Mouse (Mus musculus): ENCODE data around the gene Asb5. TPM values are rescaled to one million over a fixed set of nuclear protein-coding genes. Genes with fewer than 3 reads are reported as not detected.
"Not testable (repeated sequence)": the region's sequence is repeated elsewhere in the genome, so short reads cannot be mapped to it uniquely, and the experiment has no call there.

Asb5 gene
- total and polyA plus RNA-seq, 2 experiments from 2014 or later: 11.9 to 13.0 TPM

DNA sequence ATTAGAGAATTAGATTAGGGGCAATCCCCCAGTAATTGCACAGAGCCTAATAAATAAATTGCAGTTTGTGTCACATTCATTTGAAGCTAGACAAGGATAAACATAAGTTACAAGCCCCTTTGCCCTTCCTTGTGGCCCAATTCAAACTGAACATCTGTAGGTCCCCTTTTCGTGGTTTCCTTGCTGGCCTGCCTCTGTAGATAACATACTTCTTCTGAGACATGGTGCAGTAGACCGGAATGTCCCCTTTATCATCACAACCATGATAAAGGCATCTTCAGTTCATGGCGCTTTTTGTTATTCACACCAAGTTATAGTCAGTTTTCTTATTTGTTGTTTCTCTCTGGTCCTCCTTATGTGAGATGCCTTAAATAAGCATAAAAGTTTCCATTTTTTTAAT is 17.6 kb upstream of the Asb5 start:
- peaks cover 4% of the 10 kb centered on the region; the same call in 1 of the 2 replicates for H3K36me3 ChIP-seq (ENCODE audit: insufficient read depth, low read length)

DNA sequence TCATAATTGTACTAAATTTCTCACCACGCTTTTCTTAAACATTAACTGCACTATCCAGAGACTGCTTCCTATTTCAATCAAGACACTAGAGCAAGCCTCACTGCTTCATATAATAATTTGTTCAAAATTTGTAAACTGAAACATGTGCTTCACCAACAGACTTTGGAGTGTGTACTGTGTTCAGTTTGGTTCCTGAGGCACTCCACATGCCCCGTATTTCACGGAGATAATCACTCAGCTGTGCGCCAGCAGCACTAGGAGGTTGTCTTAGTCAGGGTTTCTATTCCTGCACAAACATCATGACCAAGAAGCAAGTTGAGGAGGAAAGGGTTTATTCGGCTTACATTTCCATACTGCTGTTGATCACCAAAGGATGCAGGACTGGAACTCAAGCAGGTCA is 17.2 kb upstream of the Asb5 start:
- WGBS: 87% methylated on average over 5 of the region's 5 CpGs
- not testable (repeated sequence) for H3K4me1 ChIP-seq (ENCODE audit: insufficient read depth, low read length); ATAC-seq

More for the DNA sequence above, 17.6 kb upstream of the Asb5 start:
- ATAC-seq: no peak
- WGBS: 90% methylated on average over 3 of the region's 3 CpGs
- DNase-seq (ENCODE audit: low spot score): no peak
- Histone ChIP-seq H3K4me1 (ENCODE audit: insufficient read depth, low read length) (no peaks in the 10 kb centered on the region), H3K4me2 (ENCODE audit: low read depth, low read length) (no peak overlapping the region), H3K4me3 (ENCODE audit: low read length) (no peak overlapping the region), H3K9ac (replicated peaks; ENCODE audit: low read length) (no peak overlapping the region), H3K27me3 (ENCODE audit: insufficient read depth, low read length) (no peaks in the 10 kb centered on the region), H3K9me3 (ENCODE audit: low read length) (no peaks in the 10 kb centered on the region), H3K27ac (no peak overlapping the region)
- no peak for TF ChIP-seq CTCF (IDR thresholded peaks at IDR 0.05; ENCODE audit: low read depth)

DNA sequence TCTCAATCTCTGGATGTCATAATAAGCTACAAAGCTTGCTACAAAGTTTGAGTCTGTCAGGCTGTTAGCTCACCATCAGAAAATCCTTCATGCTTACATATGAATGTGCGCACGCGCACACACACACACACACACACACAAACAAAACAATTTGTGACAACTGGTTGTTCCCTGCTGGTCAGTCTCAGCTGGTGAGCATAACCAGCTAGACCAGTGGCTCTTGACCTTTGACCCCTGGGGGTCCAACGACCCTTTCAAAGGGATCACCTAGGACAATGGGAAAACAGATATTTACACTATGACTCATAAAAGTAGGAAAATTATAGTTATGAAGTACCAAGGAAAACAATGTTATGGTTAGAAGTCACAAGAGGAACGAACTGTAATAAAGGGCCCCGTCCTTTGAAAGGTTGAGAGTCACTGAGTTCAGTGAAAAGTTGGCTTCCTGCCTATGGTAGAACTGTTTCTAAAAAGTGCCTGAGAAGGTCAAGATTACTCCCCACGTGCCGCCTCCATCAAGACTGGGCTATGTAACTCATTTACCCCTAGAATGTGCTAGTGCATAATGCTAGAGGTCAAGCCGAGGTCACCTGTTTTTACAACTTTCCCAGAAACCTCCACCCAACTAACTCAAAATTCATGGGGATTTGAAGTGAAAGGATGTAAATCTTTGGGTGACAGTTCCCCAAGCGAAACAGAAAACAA is 10.5 kb upstream of the Asb5 start:
- Histone ChIP-seq H3K4me1 (ENCODE audit: insufficient read depth, low read length) (no peaks in the 10 kb centered on the region), H3K9ac (replicated peaks; ENCODE audit: low read length) (no peak overlapping the region), H3K27ac (no peak overlapping the region), H3K36me3 (ENCODE audit: insufficient read depth, low read length) (peaks cover 11% of the 10 kb centered on the region), H3K27me3 (ENCODE audit: insufficient read depth, low read length) (no peaks in the 10 kb centered on the region), H3K4me3 (ENCODE audit: low read length) (no peak overlapping the region), H3K4me2 (ENCODE audit: low read depth, low read length) (no peak overlapping the region), H3K9me3 (ENCODE audit: low read length) (no peaks in the 10 kb centered on the region)
- DNase-seq (ENCODE audit: low spot score): no peak
- TF ChIP-seq CTCF (IDR thresholded peaks at IDR 0.05; ENCODE audit: low read depth): no peak
- ATAC-seq: no peak
- WGBS: 78% methylated on average over 10 of the region's 10 CpGs

More for the DNA sequence above, 17.2 kb upstream of the Asb5 start:
- H3K4me3 ChIP-seq (ENCODE audit: low read length); H3K9me3 ChIP-seq (ENCODE audit: low read length); H3K27ac ChIP-seq; DNase-seq (ENCODE audit: low spot score); H3K36me3 ChIP-seq (ENCODE audit: insufficient read depth, low read length); H3K27me3 ChIP-seq (ENCODE audit: insufficient read depth, low read length); H3K4me2 ChIP-seq (ENCODE audit: low read depth, low read length); H3K9ac ChIP-seq (replicated peaks; ENCODE audit: low read length): not testable (repeated sequence)

DNA sequence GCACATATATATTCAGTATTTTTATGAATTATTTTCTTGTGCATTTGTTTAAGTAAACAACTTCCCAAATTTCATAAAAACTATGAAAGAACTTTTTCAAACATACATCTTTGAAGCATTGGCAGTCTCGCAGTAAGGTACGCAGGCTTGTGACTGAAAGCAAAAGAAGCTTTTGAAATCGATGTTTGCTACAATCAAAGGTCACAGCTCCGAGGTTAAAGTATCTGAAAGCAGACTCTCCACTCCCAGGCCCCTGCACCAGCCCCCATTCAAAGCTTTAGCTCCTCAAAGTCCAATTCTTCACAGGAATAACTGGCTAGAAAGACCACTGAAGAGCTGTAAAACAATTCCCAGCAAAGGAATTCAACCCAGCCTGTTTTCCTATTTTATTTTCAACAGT is 8.9 kb upstream of the Asb5 start:
- ATAC-seq (no peak), DNase-seq (ENCODE audit: low spot score) (no peak)
- H3K27ac ChIP-seq: no peak overlapping the region
- peaks cover 11% of the 10 kb centered on the region for H3K36me3 ChIP-seq (ENCODE audit: insufficient read depth, low read length)
- H3K4me2 ChIP-seq (ENCODE audit: low read depth, low read length): no peak overlapping the region
- no peak for TF ChIP-seq CTCF (IDR thresholded peaks at IDR 0.05; ENCODE audit: low read depth)
- no peak overlapping the region for H3K4me3 ChIP-seq (ENCODE audit: low read length)
- no peaks in the 10 kb centered on the region for H3K9me3 ChIP-seq (ENCODE audit: low read length)
- H3K9ac ChIP-seq (replicated peaks; ENCODE audit: low read length): no peak overlapping the region
- H3K27me3 ChIP-seq (ENCODE audit: insufficient read depth, low read length): no peaks in the 10 kb centered on the region
- no peaks in the 10 kb centered on the region for H3K4me1 ChIP-seq (ENCODE audit: insufficient read depth, low read length)
- WGBS: 67% methylated on average over 4 of the region's 4 CpGs

DNA sequence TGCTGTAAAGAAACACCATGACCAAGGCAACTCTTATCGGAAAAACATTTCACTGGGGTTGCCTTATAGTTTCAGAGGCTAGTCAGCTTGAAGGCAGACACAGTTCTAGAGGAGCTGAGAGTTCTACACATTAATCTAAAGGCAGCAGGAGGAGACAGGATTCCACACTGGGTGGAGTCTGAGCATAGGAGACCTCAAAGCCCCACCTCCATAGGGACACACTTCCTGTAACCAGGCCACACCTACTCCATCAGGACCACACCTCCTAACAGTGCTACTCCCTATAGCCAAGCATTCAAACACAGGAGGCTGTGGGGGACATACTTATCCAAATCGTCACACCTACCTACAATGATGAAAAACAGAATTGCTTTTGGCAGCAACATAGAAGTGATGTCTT is 3.8 kb upstream of the Asb5 start:
- no peaks in the 10 kb centered on the region for H3K9me3 ChIP-seq (ENCODE audit: low read length)
- no peak for DNase-seq (ENCODE audit: low spot score)
- no peaks in the 10 kb centered on the region for H3K27me3 ChIP-seq (ENCODE audit: insufficient read depth, low read length)
- peaks cover 7% of the 10 kb centered on the region for H3K36me3 ChIP-seq (ENCODE audit: insufficient read depth, low read length)
- no peak overlapping the region for H3K4me3 ChIP-seq (ENCODE audit: low read length)
- TF ChIP-seq CTCF (IDR thresholded peaks at IDR 0.05; ENCODE audit: low read depth): no peak
- no peak overlapping the region for H3K4me2 ChIP-seq (ENCODE audit: low read depth, low read length)
- no peak overlapping the region for H3K27ac ChIP-seq
- WGBS: 86% methylated on average over 2 of the region's 2 CpGs
- ATAC-seq: no peak
- peaks cover 16% of the 10 kb centered on the region; the same call in 1 of the 2 replicates for H3K4me1 ChIP-seq (ENCODE audit: insufficient read depth, low read length)
- H3K9ac ChIP-seq (replicated peaks; ENCODE audit: low read length): no peak overlapping the region

DNA sequence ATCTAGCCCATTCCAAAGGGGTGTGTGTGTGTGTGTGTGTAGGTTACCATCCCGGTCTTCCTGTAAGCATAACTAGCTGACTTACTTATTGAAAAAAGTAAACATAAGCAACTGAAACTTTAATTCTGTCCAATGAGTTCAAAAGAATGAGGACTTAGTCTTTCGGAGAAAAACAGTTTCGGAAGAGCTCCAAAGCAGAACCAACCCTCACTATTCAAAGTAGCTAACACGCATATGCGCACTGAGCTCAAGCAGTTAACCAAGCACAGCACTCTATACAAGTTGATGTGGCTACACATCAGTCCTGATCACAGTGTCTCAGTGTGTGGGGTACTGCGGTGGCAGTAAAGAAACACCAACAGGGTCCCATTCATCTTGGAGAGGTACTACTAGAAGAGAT is 2.7 kb upstream of the Asb5 start:
- DNase-seq (ENCODE audit: low spot score) (no peak), ATAC-seq (no peak)
- 94% methylated on average over 6 of the region's 6 CpGs for WGBS
- no peaks in the 10 kb centered on the region for H3K9me3 ChIP-seq (ENCODE audit: low read length)
- H3K9ac ChIP-seq (replicated peaks; ENCODE audit: low read length): no peak overlapping the region
- H3K4me2 ChIP-seq (ENCODE audit: low read depth, low read length): no peak overlapping the region
- peaks cover 16% of the 10 kb centered on the region; the same call in 1 of the 2 replicates for H3K4me1 ChIP-seq (ENCODE audit: insufficient read depth, low read length)
- TF ChIP-seq CTCF (IDR thresholded peaks at IDR 0.05; ENCODE audit: low read depth): no peak
- no peak overlapping the region for H3K4me3 ChIP-seq (ENCODE audit: low read length)
- peaks cover 7% of the 10 kb centered on the region; the same call in 1 of the 2 replicates for H3K36me3 ChIP-seq (ENCODE audit: insufficient read depth, low read length)
- H3K27me3 ChIP-seq (ENCODE audit: insufficient read depth, low read length): no peaks in the 10 kb centered on the region
- no peak overlapping the region for H3K27ac ChIP-seq

DNA sequence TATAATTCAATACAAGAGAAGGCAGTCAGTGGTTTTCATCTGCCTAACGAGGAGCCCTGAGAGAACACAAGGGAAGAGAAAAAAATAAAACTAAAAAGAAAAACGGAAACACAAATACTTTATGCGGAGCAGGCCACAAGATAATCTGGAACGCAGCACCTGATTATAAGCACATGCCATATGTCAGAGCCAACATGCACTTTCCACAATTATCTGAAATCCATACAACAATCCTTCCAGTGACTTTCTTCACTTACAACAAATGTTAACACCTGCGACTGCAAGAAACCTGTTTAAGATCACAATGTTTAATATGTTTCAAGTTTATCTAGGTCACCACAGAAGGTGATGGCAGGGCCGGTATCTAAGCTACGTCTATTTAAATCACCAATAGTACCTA is 809 bp upstream of the Asb5 start:
- Histone ChIP-seq H3K27me3 (ENCODE audit: insufficient read depth, low read length) (no peaks in the 10 kb centered on the region), H3K27ac (no peak overlapping the region), H3K9me3 (ENCODE audit: low read length) (no peaks in the 10 kb centered on the region), H3K9ac (replicated peaks; ENCODE audit: low read length) (peak overlapping the region; percentile 91; the same call in 1 of the 2 replicates), H3K4me1 (ENCODE audit: insufficient read depth, low read length) (peaks cover 16% of the 10 kb centered on the region; the same call in 1 of the 2 replicates), H3K4me2 (ENCODE audit: low read depth, low read length) (peak overlapping the region; percentile 81), H3K4me3 (ENCODE audit: low read length) (peak overlapping the region; percentile 98), H3K36me3 (ENCODE audit: insufficient read depth, low read length) (no peaks in the 10 kb centered on the region)
- no peak for TF ChIP-seq CTCF (IDR thresholded peaks at IDR 0.05; ENCODE audit: low read depth)
- DNase-seq (ENCODE audit: low spot score) (no peak), ATAC-seq (no peak)
- 56% methylated on average over 7 of the region's 7 CpGs for WGBS

Data from hindbrain, postnatal 0 days (tissue).